Mouse (Mus musculus) G1E (cell line): Measurements from ENCODE around the gene Gm10401. TPM values are rescaled to one million over a fixed set of nuclear protein-coding genes. Genes with fewer than 3 reads are reported as not detected.
A peak's percentile ranks its signal among the peaks of the same experiment; 100 is the strongest.

ENCODE experiments used
- ATAC-seq: 2 replicates; pipeline ENCODE4 v1.8.0; 2016; ENCODE audit warnings: mild to moderate bottlenecking; ENCODE audit not compliant: insufficient number of reproducible peaks, poor library complexity, low FRiP score, severe bottlenecking; ENCODE audit errors: extremely low read depth
- DNase-seq: peaks from one replicate; pipeline ENCODE4 v3.0.0; 2012; ENCODE audit warnings: low spot score
- H3K27me3 ChIP-seq: 2 replicates; pipeline ENCODE4 v1.6.1; 2012; ENCODE audit warnings: mild to moderate bottlenecking, low read length, inconsistent platforms; ENCODE audit not compliant: insufficient read depth
- H3K36me3 ChIP-seq: replicated peaks from 2 replicates; pipeline ENCODE3; 2012; ENCODE audit warnings: mild to moderate bottlenecking, inconsistent platforms
- H3K4me1 ChIP-seq: 2 replicates; pipeline ENCODE4 v1.6.1; 2012; ENCODE audit warnings: low read depth, low read length, inconsistent platforms, mixed read lengths; ENCODE audit not compliant: insufficient read depth
- H3K4me3 ChIP-seq: 2 replicates; pipeline ENCODE4 v1.5.1; 2012; ENCODE audit warnings: low read depth, mild to moderate bottlenecking, inconsistent platforms, low read length, moderate library complexity, mixed read lengths
- H3K9me3 ChIP-seq: replicated peaks from 2 replicates; pipeline ENCODE4 v1.6.1; 2012; ENCODE audit warnings: inconsistent platforms
- CTCF ChIP-seq: IDR thresholded peaks from 2 replicates; pipeline ENCODE4 v1.5.1; 2012; ENCODE audit warnings: low read depth, low read length, inconsistent platforms, mixed read lengths
- GATA1 ChIP-seq: IDR thresholded peaks from 2 replicates; pipeline ENCODE4 v1.6.1; 2012; ENCODE audit warnings: borderline replicate concordance, low read length, inconsistent platforms, mixed read lengths
- GATA2 ChIP-seq: IDR thresholded peaks from 2 replicates; pipeline ENCODE4 v1.6.1; 2012; ENCODE audit warnings: low read depth, low read length, inconsistent platforms, borderline replicate concordance
- POLR2AphosphoS5 ChIP-seq: IDR thresholded peaks from 2 replicates; pipeline ENCODE4 v1.6.1; 2012; ENCODE audit warnings: low read depth, low read length, inconsistent platforms; ENCODE audit not compliant: insufficient replicate concordance
- TAL1 ChIP-seq: conservative IDR thresholded peaks from 2 replicates; pipeline ENCODE4 v1.6.1; 2012; ENCODE audit warnings: low read depth, low read length, inconsistent platforms, mixed read lengths
- polyA plus RNA-seq: library from polyadenylated mRNA; stranded (reverse); fragments of >175 nt; gene quantifications from 2 replicates; pipeline ENCODE4 v1.2.3, GENCODE M21; 2012
- total RNA-seq, 2 experiments: library from RNA; stranded (forward) in 1 of 2; stranded (reverse) in 1 of 2; fragments of 200-1000 nt in 1 of 2; fragments of >200 nt in 1 of 2; fragmentation: Nextera tagmentation in 1 of 2; gene quantifications; 2 replicates each; pipeline ENCODE4 v1.2.3; 2014 to 2017

Gene Gm10401
- total and polyA plus RNA-seq, 3 experiments, result 0.49 TPM; not detected in 2

DNA sequence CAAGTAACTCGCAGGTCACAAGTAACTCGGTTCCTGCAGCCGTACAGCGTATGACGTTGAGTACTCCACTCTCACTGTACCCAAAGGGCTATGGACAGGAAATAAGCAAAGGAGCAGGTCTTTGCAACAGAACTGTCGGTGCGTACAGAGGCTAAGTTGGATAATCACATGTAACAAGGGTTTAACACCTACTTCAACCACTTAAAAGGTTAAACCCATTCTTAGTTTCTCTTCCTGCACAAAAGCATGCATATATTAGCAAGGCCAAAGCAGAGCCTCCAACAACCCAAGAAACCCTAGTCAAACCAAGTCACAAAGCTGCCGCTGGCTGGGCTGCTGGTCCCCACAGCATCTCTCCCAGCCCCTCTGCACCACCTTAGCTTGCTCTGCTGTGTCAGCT is 34.4 kb upstream of the Gm10401 start:
- no peak overlapping the region for H3K4me3 ChIP-seq
- TF ChIP-seq TAL1 (no peak), CTCF (no peak), GATA2 (no peak), GATA1 (no peak), POLR2AphosphoS5 (no peak)
- no peak for ATAC-seq

DNA sequence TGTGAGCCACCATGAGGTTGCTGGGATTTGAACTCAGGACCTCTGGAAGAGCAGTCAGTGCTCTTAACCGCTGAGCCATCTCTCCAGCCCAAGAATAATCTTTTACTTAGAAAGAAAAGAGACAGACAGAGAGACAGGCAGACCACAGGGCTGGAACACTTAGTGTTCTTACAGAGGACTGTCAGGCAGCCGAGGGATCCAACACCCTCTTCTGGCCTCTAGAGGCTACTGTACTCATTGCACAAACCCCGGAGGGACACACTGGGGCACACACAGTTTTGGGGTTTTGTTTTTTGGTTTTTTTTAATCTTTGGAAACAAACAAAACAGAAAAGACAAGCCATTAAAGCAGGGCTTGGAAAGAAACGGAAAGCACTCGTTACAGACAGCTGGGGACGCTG is 31.2 kb upstream of the Gm10401 start:
- Histone ChIP-seq H3K36me3 (peaks cover 86% of the 10 kb centered on the region), H3K27me3 (no peaks in the 10 kb centered on the region), H3K4me3 (no peak overlapping the region), H3K9me3 (no peaks in the 10 kb centered on the region), H3K4me1 (peaks cover 34% of the 10 kb centered on the region)
- DNase-seq (no peak), ATAC-seq (no peak)
- TF ChIP-seq TAL1, result no peak
- no peak for TF ChIP-seq CTCF

More for the DNA sequence above, 34.4 kb upstream of the Gm10401 start:
- DNase-seq, result no peak
- Histone ChIP-seq H3K4me1 (peaks cover 17% of the 10 kb centered on the region), H3K9me3 (no peaks in the 10 kb centered on the region), H3K27me3 (peaks cover 12% of the 10 kb centered on the region), H3K36me3 (peaks cover 55% of the 10 kb centered on the region)

DNA sequence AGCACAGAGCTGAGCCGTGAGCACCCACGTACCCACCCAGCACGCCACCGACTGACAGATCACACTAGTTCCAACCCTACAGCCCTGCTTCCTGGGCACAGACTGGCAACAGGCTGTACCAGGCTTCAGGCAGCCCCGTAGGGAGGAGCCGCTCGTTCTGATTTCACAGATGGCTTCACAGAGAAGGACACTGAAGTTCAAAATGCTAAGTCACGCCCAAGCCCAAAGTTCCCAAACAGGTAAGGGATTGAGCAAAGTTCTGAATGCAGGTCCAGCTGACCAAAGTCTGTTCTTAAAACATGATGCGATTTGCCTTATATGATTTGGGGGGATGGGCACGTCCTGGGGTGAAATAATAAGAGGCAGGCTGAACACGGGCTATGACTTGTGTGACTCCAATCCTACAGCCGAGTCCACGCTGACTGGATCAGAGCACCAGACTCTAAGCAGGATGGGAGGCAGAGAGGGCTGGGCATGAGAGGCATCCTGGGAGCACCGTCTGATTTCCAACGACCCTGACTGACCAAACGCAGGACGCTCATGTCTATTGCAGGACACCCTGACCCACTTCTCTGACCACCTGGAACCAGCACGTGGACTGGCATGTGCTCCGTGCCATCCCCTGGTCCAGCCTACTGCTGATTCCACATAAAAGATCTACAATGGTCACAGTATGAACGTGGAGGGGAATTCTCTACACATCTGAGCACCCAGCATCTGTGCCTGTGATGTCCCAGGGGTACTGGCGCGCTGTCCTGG is 29.5 kb upstream of the Gm10401 start:
- Histone ChIP-seq H3K4me3 (no peak overlapping the region), H3K27me3 (no peaks in the 10 kb centered on the region), H3K9me3 (no peaks in the 10 kb centered on the region), H3K4me1 (peaks cover 18% of the 10 kb centered on the region), H3K36me3 (peaks cover 92% of the 10 kb centered on the region)
- DNase-seq (no peak), ATAC-seq (no peak)
- TF ChIP-seq GATA1 (no peak), TAL1 (no peak), CTCF (no peak), POLR2AphosphoS5 (no peak), GATA2 (no peak)

DNA sequence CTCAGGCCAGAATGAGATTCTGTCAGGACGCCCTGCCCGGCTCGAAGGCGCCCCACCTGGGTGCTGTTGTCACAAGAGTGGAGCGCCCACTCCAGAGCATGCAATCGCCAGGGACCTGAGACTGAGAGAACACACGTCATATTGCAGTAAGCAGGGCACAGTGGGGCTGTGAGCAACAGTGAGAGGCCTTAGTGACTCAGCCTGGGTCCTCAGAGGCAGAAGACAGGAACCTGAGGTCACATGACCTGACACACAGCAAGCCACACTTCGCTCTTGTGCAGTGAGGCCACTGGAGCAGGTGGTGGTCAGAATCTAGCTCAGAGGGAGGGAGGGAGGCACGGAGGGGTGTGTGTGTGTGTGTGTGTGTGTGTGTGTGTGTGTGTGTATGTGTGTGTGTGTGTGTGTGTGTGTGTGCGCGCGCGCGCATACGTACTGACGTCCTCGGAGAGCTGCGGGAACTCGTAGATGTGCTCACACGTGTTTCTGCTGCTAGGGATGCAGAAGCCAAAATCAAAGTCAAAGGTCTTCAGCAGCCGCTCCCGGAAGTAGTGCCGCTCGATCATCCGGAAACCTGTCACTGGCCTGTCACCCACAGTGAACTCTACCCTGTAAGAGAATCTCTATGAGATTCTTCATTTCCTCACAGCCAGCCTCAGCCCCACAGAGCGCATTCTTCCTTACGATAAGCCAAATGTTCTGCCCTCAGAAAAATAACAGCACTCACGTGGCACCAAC is 28.6 kb upstream of the Gm10401 start:
- Histone ChIP-seq H3K9me3 (no peaks in the 10 kb centered on the region), H3K27me3 (no peaks in the 10 kb centered on the region), H3K4me3 (no peak overlapping the region), H3K4me1 (peaks cover 21% of the 10 kb centered on the region), H3K36me3 (peaks cover 93% of the 10 kb centered on the region)
- ATAC-seq (peak; percentile 56), DNase-seq (no peak)
- TF ChIP-seq GATA2 (no peak), TAL1 (no peak), CTCF (no peak), GATA1 (no peak), POLR2AphosphoS5 (no peak)

DNA sequence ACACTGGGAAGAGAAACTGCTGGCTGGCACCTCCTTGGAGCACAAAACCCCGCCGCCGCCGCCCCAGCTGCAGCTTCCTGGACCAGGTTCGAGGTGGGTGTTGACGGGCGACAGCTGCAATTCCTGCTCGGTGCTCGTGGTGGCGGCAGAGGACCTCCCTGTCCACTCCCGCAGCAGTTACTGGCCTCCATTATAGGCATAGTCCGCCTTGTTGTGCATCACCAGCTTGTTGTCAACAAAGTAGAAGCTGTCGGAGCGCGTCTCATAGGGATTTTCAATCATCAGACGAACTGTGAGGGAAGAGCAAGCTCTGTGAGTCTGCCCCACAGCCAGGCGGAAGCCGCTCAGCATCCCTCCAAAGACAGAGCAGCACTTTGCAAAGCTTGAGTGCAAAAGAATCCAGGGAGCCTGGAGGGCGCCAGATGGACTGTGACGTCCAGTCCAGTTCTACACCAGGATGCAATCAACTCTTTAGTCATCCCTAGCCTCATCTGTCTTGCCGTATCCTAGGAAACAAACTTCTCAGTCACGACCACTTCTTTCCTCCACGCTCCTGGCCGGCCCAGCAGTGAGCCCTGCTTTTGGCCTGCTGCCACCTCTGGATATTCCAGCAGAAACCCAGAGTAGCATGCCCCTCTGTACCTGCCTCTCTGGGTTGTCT is 27.2 kb upstream of the Gm10401 start:
- H3K36me3 ChIP-seq, result peaks cover 82% of the 10 kb centered on the region
- H3K4me3 ChIP-seq, result no peak overlapping the region

DNA sequence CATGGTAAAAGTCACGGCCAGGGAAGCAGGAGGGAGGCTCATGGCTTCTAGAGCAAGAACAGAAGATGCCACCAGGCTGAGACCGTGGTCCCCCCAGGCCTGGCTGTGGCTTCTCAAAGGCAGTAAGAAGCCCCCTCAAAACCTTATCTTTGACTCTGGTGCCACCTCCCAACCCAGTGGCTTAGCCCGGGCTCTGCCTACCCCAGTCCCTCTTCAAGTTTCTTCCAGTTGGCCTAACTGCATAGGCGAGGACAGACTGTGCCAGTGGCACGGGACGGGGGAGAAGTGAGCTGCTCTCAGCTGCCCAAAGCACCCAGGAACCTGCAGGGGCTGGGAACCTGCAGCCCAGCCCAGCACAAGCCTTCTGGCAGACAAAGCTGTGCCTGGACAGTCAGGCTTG is 26.6 kb upstream of the Gm10401 start:
- Histone ChIP-seq H3K9me3 (no peaks in the 10 kb centered on the region), H3K4me3 (no peak overlapping the region), H3K4me1 (peaks cover 21% of the 10 kb centered on the region), H3K27me3 (no peaks in the 10 kb centered on the region), H3K36me3 (peaks cover 77% of the 10 kb centered on the region)
- no peak for ATAC-seq
- no peak for DNase-seq
- no peak for TF ChIP-seq GATA2
- no peak for TF ChIP-seq CTCF
- no peak for TF ChIP-seq POLR2AphosphoS5
- TF ChIP-seq TAL1, result no peak
- no peak for TF ChIP-seq GATA1

More for the DNA sequence above, 27.2 kb upstream of the Gm10401 start:
- Histone ChIP-seq H3K27me3 (no peaks in the 10 kb centered on the region), H3K9me3 (no peaks in the 10 kb centered on the region), H3K4me1 (peaks cover 21% of the 10 kb centered on the region)
- TF ChIP-seq POLR2AphosphoS5 (no peak), CTCF (peak; percentile 91), GATA1 (no peak)
- ATAC-seq, result peak; percentile 54; the same call in 1 of the 2 replicates
- DNase-seq, result peak; percentile 87
